Mouse (Mus musculus) kidney, embryonic 14.5 days (tissue): ENCODE data around the gene Anpep. TPM values are rescaled to one million over a fixed set of nuclear protein-coding genes. Genes with fewer than 3 reads are reported as not detected.

Experiments
- ATAC-seq: fragments of 200-750 bp; cut with Nextera tagmentation; 2 replicates; pipeline ENCODE4 v1.8.0; 2017; ENCODE audit warnings: moderate number of reproducible peaks, mild to moderate bottlenecking, moderate TSS enrichment, moderate library complexity; ENCODE audit not compliant: low FRiP score, low TSS enrichment
- H3K27ac ChIP-seq: fragments of 300-500 bp; sonication (generic); 2 replicates; pipeline ENCODE4 v1.5.1; 2014; ENCODE audit warnings: low read depth, mild to moderate bottlenecking, low read length, moderate library complexity, mixed read lengths
- H3K27me3 ChIP-seq: fragments of 300-500 bp; sonication (generic); 2 replicates; pipeline ENCODE4 v1.6.1; 2014; ENCODE audit warnings: mild to moderate bottlenecking, low read length; ENCODE audit not compliant: control insufficient read depth, insufficient read depth
- H3K36me3 ChIP-seq: fragments of 300-500 bp; sonication (generic); 2 replicates; pipeline ENCODE4 v1.6.1; 2014; ENCODE audit warnings: low read length, mixed read lengths; ENCODE audit not compliant: control insufficient read depth, insufficient read depth
- H3K4me1 ChIP-seq: fragments of 300-500 bp; sonication (generic); 2 replicates; pipeline ENCODE4 v1.6.1; 2014; ENCODE audit warnings: low read length, mixed read lengths; ENCODE audit not compliant: control insufficient read depth, insufficient read depth
- H3K4me2 ChIP-seq: fragments of 300-500 bp; sonication (generic); replicated peaks from 2 replicates; pipeline ENCODE4 v1.6.1; 2014; ENCODE audit warnings: low read depth, mild to moderate bottlenecking, low read length
- H3K4me3 ChIP-seq: fragments of 300-500 bp; sonication (generic); 2 replicates; pipeline ENCODE4 v1.5.1; 2014; ENCODE audit warnings: mild to moderate bottlenecking, low read length
- H3K9ac ChIP-seq: fragments of 300-500 bp; sonication (generic); 2 replicates; pipeline ENCODE4 v1.6.1; 2014; ENCODE audit warnings: low read depth, mild to moderate bottlenecking, low read length, moderate library complexity
- H3K9me3 ChIP-seq: fragments of 300-500 bp; sonication (generic); 2 replicates; pipeline ENCODE4 v1.6.1; 2016; ENCODE audit warnings: low read length; ENCODE audit not compliant: control insufficient read depth
- WGBS: fragments of 180-500 bp; shearing (Covaris S2); extraction: QIAGEN DNeasy Blood & Tissue Kit; methylation state at CpG from one replicate; pipeline ENCODE4 v1.1.7; 2014; 5-methylcytosine and 5-hydroxymethylcytosine counted together
- polyA plus RNA-seq: library from polyadenylated mRNA; unstranded; fragments of >200 nt; fragmentation: Nextera tagmentation; extraction: Ambion mirVana; gene quantifications from 2 replicates; pipeline ENCODE4 v1.2.1, GENCODE M21; 2014

The Anpep gene
- polyA plus RNA-seq, 1 experiment from 2014 or later = 39.0 TPM

DNA sequence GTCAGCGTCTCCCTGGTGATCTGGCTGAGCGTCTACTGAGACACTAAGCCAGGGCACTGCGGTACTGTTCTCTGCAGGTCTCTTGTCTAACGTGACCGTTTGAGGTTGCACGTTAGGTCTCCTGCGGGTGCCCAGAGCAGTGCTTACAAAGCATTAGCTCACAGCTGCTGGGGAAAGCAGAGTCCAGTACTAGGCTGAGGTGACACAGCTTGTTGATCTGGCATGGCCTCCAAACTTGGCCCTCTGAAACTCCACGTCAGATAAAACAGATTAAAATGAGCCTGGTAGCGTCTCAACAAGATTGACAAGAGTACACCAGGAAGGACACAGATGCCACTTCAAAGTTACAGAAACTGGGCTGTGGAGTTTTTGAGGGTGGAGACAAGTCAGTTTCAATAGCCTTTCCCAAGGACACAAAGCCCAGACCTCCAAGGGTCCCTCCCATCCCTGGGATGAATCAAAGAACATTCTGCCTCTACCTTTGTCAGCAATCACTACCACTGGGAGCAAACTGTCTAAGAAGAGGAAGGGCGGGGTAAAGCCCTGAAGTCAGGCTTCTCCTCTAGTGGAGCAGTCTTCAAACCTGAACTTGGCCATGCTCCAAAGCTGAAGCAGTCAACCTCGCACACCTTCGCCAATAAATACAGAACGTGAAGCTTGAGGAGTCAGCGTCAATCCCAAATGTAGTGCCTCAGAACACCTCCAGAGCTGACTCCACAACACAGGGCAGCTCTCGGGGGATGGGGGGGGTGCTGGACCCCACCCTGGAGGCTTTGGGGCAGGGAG lies 29.8 kb upstream of the Anpep start:
- peaks cover 5% of the 10 kb centered on the region; the same call in 1 of the 2 replicates for H3K36me3 ChIP-seq
- no peaks in the 10 kb centered on the region for H3K9me3 ChIP-seq
- H3K27ac ChIP-seq = 0 out of 2 replicates have a peak overlapping the region, but pooled peaks have one; percentile 9
- H3K4me2 ChIP-seq = no peak overlapping the region
- no peak overlapping the region for H3K4me3 ChIP-seq
- no peak for ATAC-seq
- no peak overlapping the region for H3K9ac ChIP-seq
- 73% methylated on average over 15 of the region's 15 CpGs for WGBS
- H3K27me3 ChIP-seq = no peaks in the 10 kb centered on the region
- peaks cover 10% of the 10 kb centered on the region for H3K4me1 ChIP-seq

DNA sequence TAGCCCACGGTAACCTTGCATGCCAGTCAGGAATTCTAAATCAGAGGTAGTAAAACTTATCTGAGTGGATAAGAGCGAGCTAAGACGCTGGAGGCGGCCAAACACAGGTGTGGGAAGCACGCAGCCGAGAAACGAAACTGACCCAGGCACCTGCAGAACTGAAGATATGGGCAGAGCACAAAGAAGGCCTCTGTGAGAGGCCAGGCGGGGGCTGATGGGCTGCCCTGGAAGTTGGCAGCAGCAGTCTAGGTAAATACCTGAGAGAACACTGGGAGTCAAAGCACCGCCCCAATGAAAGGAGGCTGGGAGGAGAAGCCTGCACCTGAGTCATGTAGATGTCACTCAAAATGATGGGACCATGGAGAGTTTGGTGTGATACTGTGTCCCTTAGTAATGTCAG lies 27.7 kb upstream of the Anpep start:
- Histone ChIP-seq H3K27me3 (no peaks in the 10 kb centered on the region), H3K4me1 (peaks cover 10% of the 10 kb centered on the region), H3K4me3 (no peak overlapping the region), H3K36me3 (peaks cover under 1% of the 10 kb centered on the region; the same call in 1 of the 2 replicates), H3K9me3 (no peaks in the 10 kb centered on the region), H3K9ac (no peak overlapping the region), H3K4me2 (no peak overlapping the region), H3K27ac (peak overlapping the region; percentile 24; the same call in 1 of the 2 replicates)
- ATAC-seq = no peak
- WGBS = 85% methylated on average over 9 of the region's 9 CpGs

DNA sequence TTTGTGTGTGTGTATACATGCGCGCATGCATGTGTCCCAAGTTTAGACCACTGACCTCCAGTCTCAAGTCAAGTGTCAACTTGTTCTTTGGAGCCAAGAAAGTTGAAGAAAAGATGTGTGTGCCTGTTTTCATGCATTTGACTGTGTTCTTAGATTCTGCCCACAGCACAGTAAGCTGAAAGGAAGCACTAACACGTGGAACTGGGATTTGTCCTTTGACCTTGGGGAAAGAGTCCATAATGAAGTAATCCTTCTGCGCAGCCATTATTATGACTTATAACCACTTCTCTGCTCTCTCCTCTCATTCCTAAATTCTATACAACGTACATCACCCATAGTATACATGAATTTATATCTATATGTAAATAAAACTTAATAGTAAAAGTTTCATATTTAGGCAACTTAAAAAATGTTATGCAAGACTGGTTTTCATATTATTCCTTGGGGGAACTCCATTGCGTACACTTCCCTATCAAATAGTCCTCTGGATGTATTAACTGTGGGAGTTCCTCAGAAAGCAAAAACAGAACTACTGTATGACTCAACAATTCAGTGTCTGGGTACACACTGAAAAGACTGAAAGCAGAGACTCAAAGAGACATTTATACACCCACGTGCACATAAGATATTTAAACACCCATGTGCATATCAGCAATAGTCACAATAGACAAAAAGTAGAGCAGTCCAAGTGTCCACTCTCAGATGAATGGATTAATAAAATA lies 22.9 kb upstream of the Anpep start:
- Histone ChIP-seq H3K36me3 (peaks cover 18% of the 10 kb centered on the region), H3K27ac (no peak overlapping the region), H3K4me3 (no peak overlapping the region), H3K9ac (no peak overlapping the region), H3K4me2 (no peak overlapping the region), H3K4me1 (peaks cover 16% of the 10 kb centered on the region; the same call in 1 of the 2 replicates), H3K27me3 (no peaks in the 10 kb centered on the region), H3K9me3 (no peaks in the 10 kb centered on the region)
- WGBS = 89% methylated on average over 7 of the region's 7 CpGs
- no peak for ATAC-seq

DNA sequence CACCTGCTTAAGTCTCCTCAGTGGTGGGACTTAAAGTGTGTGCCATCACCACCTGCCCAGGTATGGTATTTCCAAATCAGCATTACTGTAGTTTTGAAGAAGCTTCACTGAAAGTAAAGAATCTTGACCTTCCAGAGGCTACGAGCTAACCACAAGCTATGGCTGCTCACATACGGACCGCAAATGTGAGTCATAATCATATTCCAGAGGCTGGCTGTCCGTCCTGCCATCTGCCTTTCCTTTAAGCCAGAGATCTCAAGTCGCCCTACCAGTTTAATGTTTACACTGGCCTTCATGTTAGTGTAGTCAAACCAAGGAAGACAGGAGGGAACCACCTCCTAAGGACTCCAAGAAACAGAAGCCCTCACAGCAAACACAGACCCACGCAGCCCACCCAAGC lies 21.0 kb upstream of the Anpep start:
- Histone ChIP-seq H3K4me1 (peaks cover 12% of the 10 kb centered on the region; the same call in 1 of the 2 replicates), H3K27me3 (no peaks in the 10 kb centered on the region), H3K36me3 (peaks cover 21% of the 10 kb centered on the region), H3K9ac (no peak overlapping the region), H3K4me3 (no peak overlapping the region), H3K4me2 (no peak overlapping the region), H3K9me3 (no peaks in the 10 kb centered on the region), H3K27ac (no peak overlapping the region)
- WGBS = 89% methylated on average over 6 of the region's 6 CpGs
- ATAC-seq = no peak

DNA sequence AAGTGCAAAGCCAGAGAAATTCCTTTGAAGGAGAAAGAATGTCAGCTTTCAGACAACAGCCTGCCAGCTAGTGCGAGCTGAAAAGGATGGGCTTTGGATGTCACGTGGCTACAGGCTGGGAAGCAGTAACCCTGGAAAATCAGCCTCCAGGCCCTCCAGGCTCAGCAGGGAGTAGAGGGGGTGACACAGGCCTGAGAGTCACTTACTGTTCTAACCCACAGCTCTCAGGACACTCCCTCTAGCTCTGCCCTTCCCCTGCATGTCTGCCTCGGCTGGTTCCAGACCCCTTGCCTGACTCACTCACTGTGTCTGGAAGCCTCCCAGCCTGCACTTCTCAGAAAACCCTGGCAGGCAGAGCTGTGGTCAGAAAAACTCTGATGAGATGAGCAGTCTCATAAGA lies 20.1 kb upstream of the Anpep start:
- Histone ChIP-seq H3K36me3 (peaks cover 21% of the 10 kb centered on the region), H3K9me3 (no peaks in the 10 kb centered on the region), H3K4me1 (peaks cover 12% of the 10 kb centered on the region; the same call in 1 of the 2 replicates), H3K4me3 (no peak overlapping the region), H3K27ac (peak overlapping the region; percentile 13; the same call in 1 of the 2 replicates), H3K27me3 (no peaks in the 10 kb centered on the region), H3K4me2 (no peak overlapping the region), H3K9ac (no peak overlapping the region)
- peak; percentile 40; the same call in 1 of the 2 replicates for ATAC-seq
- WGBS = 18% methylated on average over 3 of the region's 3 CpGs

DNA sequence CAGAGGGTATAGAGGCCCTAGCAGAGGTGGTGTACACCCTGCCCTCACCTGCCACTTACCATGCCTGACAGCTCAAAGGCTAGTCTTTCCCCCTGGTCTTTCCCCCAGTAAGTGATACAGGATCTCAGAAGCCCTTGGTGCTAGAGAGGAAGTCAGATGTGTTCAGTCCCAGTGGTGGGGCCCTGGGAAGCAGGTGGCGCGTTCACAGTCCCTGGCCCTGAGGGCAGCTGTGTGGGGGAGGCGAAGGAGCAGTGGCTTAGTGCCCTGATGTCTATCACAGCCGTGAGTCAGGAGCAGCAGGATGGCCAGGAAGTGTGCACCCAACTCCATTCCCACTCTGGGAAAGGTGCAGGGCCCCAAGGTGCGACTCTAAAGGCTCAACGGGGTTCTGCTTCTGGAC lies 19.2 kb upstream of the Anpep start:
- Histone ChIP-seq H3K4me3 (no peak overlapping the region), H3K9ac (no peak overlapping the region), H3K4me1 (peaks cover 12% of the 10 kb centered on the region; the same call in 1 of the 2 replicates), H3K36me3 (peaks cover 21% of the 10 kb centered on the region), H3K27me3 (no peaks in the 10 kb centered on the region), H3K27ac (0 out of 2 replicates have a peak overlapping the region, but pooled peaks have one; percentile 38), H3K9me3 (no peaks in the 10 kb centered on the region), H3K4me2 (no peak overlapping the region)
- peak; percentile 53 for ATAC-seq
- WGBS = 54% methylated on average over 6 of the region's 6 CpGs

DNA sequence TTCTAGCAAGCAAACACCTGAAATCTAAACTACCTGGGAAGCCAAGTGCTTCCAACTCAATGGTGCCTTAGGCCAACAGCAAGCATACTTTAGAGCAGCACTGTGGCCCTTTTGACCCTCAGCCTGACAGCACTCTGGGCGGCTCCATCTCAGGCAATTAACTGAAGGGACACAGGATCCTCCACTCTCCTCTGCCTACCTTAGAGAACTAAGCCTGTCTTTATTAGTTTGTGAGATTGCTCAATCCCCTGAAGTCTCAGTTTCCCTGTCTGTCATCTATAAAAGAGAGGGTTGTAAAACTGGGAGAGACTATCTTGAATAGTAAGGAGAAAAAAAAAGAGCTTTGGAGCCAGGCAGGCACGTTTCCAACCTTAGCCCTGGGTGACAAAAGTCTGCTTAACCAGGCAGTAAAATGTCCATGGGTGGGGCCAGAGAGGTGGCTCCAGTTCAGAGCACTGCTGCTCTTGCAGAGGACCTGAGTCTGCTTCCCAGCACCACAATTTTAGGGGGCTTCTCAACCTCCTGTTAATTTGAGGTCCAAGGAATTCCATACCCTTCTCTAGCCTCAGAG lies 17.7 kb upstream of the Anpep start:
- H3K9ac ChIP-seq = no peak overlapping the region
- peaks cover 20% of the 10 kb centered on the region for H3K36me3 ChIP-seq
- WGBS = 26% methylated on average over 2 of the region's 2 CpGs
- no peaks in the 10 kb centered on the region for H3K9me3 ChIP-seq
- ATAC-seq = no peak
- no peak overlapping the region for H3K4me2 ChIP-seq
- no peak overlapping the region for H3K4me3 ChIP-seq
- H3K4me1 ChIP-seq = peaks cover 12% of the 10 kb centered on the region; the same call in 1 of the 2 replicates
- no peaks in the 10 kb centered on the region for H3K27me3 ChIP-seq
- H3K27ac ChIP-seq = no peak overlapping the region

DNA sequence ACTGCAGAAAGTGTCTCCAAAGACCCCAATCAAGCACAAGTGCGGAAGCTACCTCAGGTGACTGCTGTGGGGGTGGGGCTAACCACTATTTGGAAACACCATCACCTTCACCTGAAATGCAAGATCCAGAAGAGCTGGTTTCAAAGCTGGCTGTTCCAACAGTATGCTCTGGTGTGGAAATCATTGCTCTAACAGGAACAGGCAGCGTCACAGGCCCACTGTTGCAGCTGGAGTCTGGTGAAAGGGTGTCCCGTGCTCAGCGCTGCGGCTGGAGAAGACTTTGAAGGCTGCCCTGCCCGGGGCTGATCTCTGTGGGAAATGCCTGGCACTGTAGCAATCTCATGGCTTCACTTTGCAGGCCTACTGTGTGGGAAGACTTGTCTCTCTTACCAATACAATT lies 12.5 kb upstream of the Anpep start:
- Histone ChIP-seq H3K9ac (no peak overlapping the region), H3K4me1 (no peaks in the 10 kb centered on the region), H3K27ac (no peak overlapping the region), H3K27me3 (no peaks in the 10 kb centered on the region), H3K4me2 (no peak overlapping the region), H3K4me3 (no peak overlapping the region), H3K9me3 (no peaks in the 10 kb centered on the region), H3K36me3 (peaks cover 3% of the 10 kb centered on the region; the same call in 1 of the 2 replicates)
- WGBS = 87% methylated on average over 6 of the region's 6 CpGs
- no peak for ATAC-seq
